ENCODE assay signal across 8 mouse cellular contexts in genomic region chr9:21835258-21835912, GRCm38 (mm10). TPM values are rescaled to one million over a fixed set of nuclear protein-coding genes. Genes with fewer than 3 reads are reported as not detected.
DNase-seq lines count a peak whose midpoint lies in the region; ATAC-seq lines count a peak whose summit lies in the region.
"Had no signal": no experiment of that assay in that cellular context is flagged by ENCODE, and none has a peak within 500 bp of the region (broad histone marks: within the 10 kb centered on the region; RNA-seq: fewer than 3 reads in every experiment).

Gene Angptl8 (plus strand): TSS chr9:21835510.

- ATAC-seq in granulocyte monocyte progenitor cell, adult 5-6 weeks (replicated peaks; ENCODE audit: poor library complexity, severe bottlenecking) = peak; percentile 86
- ATAC-seq in megakaryocyte, adult 5-6 weeks (ENCODE audit: poor library complexity, severe bottlenecking) = peak; percentile 85

- peak; percentile 77 for DNase-seq in adrenal gland, adult 8-10 months
- peak; percentile 80 to 88 for DNase-seq in kidney, postnatal 4 days
- DNase-seq in frontal cortex, adult 2 months (ENCODE audit: extremely low spot score in 1 of 2, low spot score in 1 of 2) = no peak
- no peak for DNase-seq in frontal cortex, postnatal 10 days (ENCODE audit: low spot score in 2 of 2)
- DNase-seq in layer of hippocampus, adult 9-10 months (ENCODE audit: low spot score) = no peak

RNA-seq across cellular contexts. Expression of gene Angptl8, which starts in this region (rescaled TPM):
- 10 to 100 TPM in 2 of 4 experiments, 1 to 10 TPM in 2; 1.5 to 12.0 (median 7.7) TPM for total RNA-seq in adrenal gland, adult 8-10 months (2022)
- total RNA-seq in granulocyte monocyte progenitor cell, adult 5-6 weeks (2014; fragmentation: Nextera tagmentation) = 1.5 and 3.0 TPM in 2 replicates
- total RNA-seq in granulocyte monocyte progenitor cell, adult 5-6 weeks (2017) = 1.4 TPM in 1 of 2 replicates, not detected in the other
- 1.6 and 2.0 TPM in 2 replicates for total RNA-seq in megakaryocyte, adult 5-6 weeks (2015)
- total RNA-seq in megakaryocyte, adult 5-6 weeks (2017) = 3.3 TPM in 1 of 2 replicates, not detected in the other
- not detected in 2 replicates for polyA plus RNA-seq in frontal cortex, adult 2 months (2012; rRNA removed)
- polyA plus RNA-seq: myocyte had no signal

Comparison
In these comparisons a context has a peak if more than half of its experiments do, and no peak if none do; other contexts are left out.
1. DNase-seq: peak in adrenal gland, adult 8-10 months (single experiment) and kidney, postnatal 4 days (2 of 2); none in frontal cortex, adult 2 months (0 of 2), frontal cortex, postnatal 10 days (0 of 2) and layer of hippocampus, adult 9-10 months (single experiment).